Mouse (Mus musculus) bone marrow macrophage, adult 2 months (primary cell): ENCODE results near the gene Gm9376. TPM values are rescaled to one million over a fixed set of nuclear protein-coding genes. Genes with fewer than 3 reads are reported as not detected.

Experiments used
- H3K27ac ChIP-seq: 2 replicates; pipeline ENCODE4 v1.5.1; 2012; ENCODE audit warnings: low read depth, low read length; ENCODE audit not compliant: insufficient read depth
- H3K4me1 ChIP-seq: 2 replicates; pipeline ENCODE4 v1.6.1; 2012; ENCODE audit warnings: low read length; ENCODE audit not compliant: control insufficient read depth, insufficient read depth
- H3K4me3 ChIP-seq: 2 replicates; pipeline ENCODE4 v1.5.1; 2012; ENCODE audit warnings: mild to moderate bottlenecking, low read length, moderate library complexity; ENCODE audit not compliant: insufficient read depth
- CTCF ChIP-seq: IDR thresholded peaks from 2 replicates; pipeline ENCODE4 v1.5.1; 2012; ENCODE audit warnings: low read depth, mild to moderate bottlenecking, low read length, moderate library complexity
- POLR2A ChIP-seq: IDR thresholded peaks from 2 replicates; pipeline ENCODE4 v1.6.1; 2012; ENCODE audit warnings: mild to moderate bottlenecking, low read depth, low read length, borderline replicate concordance
- polyA plus RNA-seq: library from polyadenylated mRNA; stranded (reverse); fragments of >200 nt; gene quantifications from 2 replicates; pipeline ENCODE4 v1.2.4, GENCODE M21; 2012; ENCODE audit not compliant: missing spikeins, insufficient read depth, insufficient read length

Gm9376 gene
- polyA plus RNA-seq: not detected in 2 replicates

- H3K4me1 ChIP-seq: no peaks in the 10 kb centered on the region
- H3K27ac ChIP-seq: no peak within 1 kb of the TSS
- TF ChIP-seq CTCF: no peak
- no peak within 1 kb of the TSS for H3K4me3 ChIP-seq
Observed at GRCm38 (mm10) chr14:118266660-118267059, at the start of gene Gm9376. TSS of gene Gm9376 (plus strand) at chr14:118266960.

GRCm38 (mm10) chr14:118220885-118221284, 45.9 kb upstream of the Gm9376 start:
- Histone ChIP-seq H3K4me1 (no peaks in the 10 kb centered on the region), H3K4me3 (no peak overlapping the region)
- TF ChIP-seq CTCF (no peak), POLR2A (no peak)

GRCm38 (mm10) chr14:118225061-118225743, 41.6 kb upstream of the Gm9376 start:
- H3K27ac ChIP-seq: no peak overlapping the region
- no peak overlapping the region for H3K4me3 ChIP-seq
- H3K4me1 ChIP-seq: no peaks in the 10 kb centered on the region
- TF ChIP-seq CTCF: no peak
- no peak for TF ChIP-seq POLR2A

More at GRCm38 (mm10) chr14:118220885-118221284, 45.9 kb upstream of the Gm9376 start:
- no peak overlapping the region for H3K27ac ChIP-seq

- Histone ChIP-seq H3K4me3 (peak overlapping the region; percentile 22; the same call in 1 of the 2 replicates), H3K27ac (no peak overlapping the region)
Observed at GRCm38 (mm10) chr14:118225911-118226310, 40.8 kb upstream of the Gm9376 start.

GRCm38 (mm10) chr14:118226471-118227155, 40.1 kb upstream of the Gm9376 start:
- no peak for TF ChIP-seq CTCF
- TF ChIP-seq POLR2A: no peak
- Histone ChIP-seq H3K4me1 (peaks cover 3% of the 10 kb centered on the region; the same call in 1 of the 2 replicates), H3K27ac (no peak overlapping the region), H3K4me3 (no peak overlapping the region)

More at GRCm38 (mm10) chr14:118225911-118226310, 40.8 kb upstream of the Gm9376 start:
- H3K4me1 ChIP-seq: no peaks in the 10 kb centered on the region
- TF ChIP-seq CTCF (no peak), POLR2A (no peak)

GRCm38 (mm10) chr14:118232381-118232970, 34.3 kb upstream of the Gm9376 start:
- Histone ChIP-seq H3K4me1 (peaks cover 3% of the 10 kb centered on the region; the same call in 1 of the 2 replicates), H3K4me3 (no peak overlapping the region), H3K27ac (no peak overlapping the region)
- no peak for TF ChIP-seq CTCF
- TF ChIP-seq POLR2A: no peak

- peaks cover 3% of the 10 kb centered on the region; the same call in 1 of the 2 replicates for H3K4me1 ChIP-seq
- H3K4me3 ChIP-seq: no peak overlapping the region
- TF ChIP-seq CTCF (no peak), POLR2A (no peak)
- no peak overlapping the region for H3K27ac ChIP-seq
Observed at GRCm38 (mm10) chr14:118233786-118234540, 32.8 kb upstream of the Gm9376 start.

- peaks cover 3% of the 10 kb centered on the region; the same call in 1 of the 2 replicates for H3K4me1 ChIP-seq
- TF ChIP-seq POLR2A (no peak), CTCF (no peak)
- H3K4me3 ChIP-seq: peak overlapping the region; percentile 20; the same call in 1 of the 2 replicates
- no peak overlapping the region for H3K27ac ChIP-seq
Observed at GRCm38 (mm10) chr14:118234541-118235210, 32.1 kb upstream of the Gm9376 start.
